Mouse (Mus musculus) ES-Bruce4 (cell line): ENCODE results near the gene Grin2a.

Source experiments
- CTCF ChIP-seq: IDR thresholded peaks from one replicate; pipeline ENCODE4 v1.8.1; 2011; ENCODE audit warnings: low read depth, low read length
- EP300 ChIP-seq: IDR thresholded peaks from 2 replicates; pipeline ENCODE4 v1.6.1; 2011; ENCODE audit warnings: low read depth, low read length; ENCODE audit not compliant: insufficient read depth
- POLR2A ChIP-seq: IDR thresholded peaks from one replicate; pipeline ENCODE4 v1.8.1; 2011; ENCODE audit warnings: low read length; ENCODE audit not compliant: insufficient read depth

DNA sequence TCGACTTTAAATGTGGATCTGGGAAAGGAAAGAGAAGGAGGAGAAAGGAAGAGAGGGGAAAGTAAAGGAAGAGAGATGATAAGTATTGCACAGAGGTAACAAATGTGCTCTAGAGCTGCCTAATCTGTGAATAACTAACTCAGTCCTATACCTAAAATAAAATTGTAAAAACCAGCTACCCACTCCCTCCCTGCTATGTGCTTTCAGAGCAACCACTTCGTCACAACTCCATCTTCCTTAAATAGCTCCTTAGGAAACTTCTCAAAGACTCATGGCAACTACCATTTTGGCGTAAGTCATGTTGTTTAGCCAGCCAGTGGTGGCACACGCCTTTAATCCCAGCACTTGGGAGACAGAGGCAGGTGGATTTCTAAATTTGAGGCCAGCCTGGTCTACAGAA, 301.3 kb downstream of the Grin2a start:
- TF ChIP-seq CTCF = no peak
- no peak for TF ChIP-seq POLR2A
- TF ChIP-seq EP300 = no peak
